Mouse (Mus musculus): Measurements from ENCODE around the gene Nck2. TPM values are rescaled to one million over a fixed set of nuclear protein-coding genes. Genes with fewer than 3 reads are reported as not detected.

The Nck2 gene
- total RNA-seq (2021), result 10 to 100 TPM; 38.7 to 38.8 TPM

- no peak for DNase-seq (ENCODE audit: low spot score in 2 of 2)
- intact Hi-C loops (cut with DNase I), result loop anchor here (10.0 kb wide), 1 partner anchor 290 kb away; the partner anchor contains the start of gene 1500015O10Rik
Measured at GRCm38 (mm10) chr1:43444531-43444930, at the start of gene Nck2. Nck2 (plus strand) TSS chr1:43444579.

GRCm38 (mm10) chr1:43395040-43395439 lies 49.3 kb upstream of the Nck2 start:
- intact Hi-C loops (cut with DNase I), result no loop called here
- DNase-seq (ENCODE audit: low spot score in 2 of 2), result no peak

GRCm38 (mm10) chr1:43395799-43396198 lies 48.6 kb upstream of the Nck2 start:
- DNase-seq (ENCODE audit: low spot score in 2 of 2), result no peak
- intact Hi-C loops (cut with DNase I), result no loop called here

GRCm38 (mm10) chr1:43396522-43396921 lies 47.9 kb upstream of the Nck2 start:
- DNase-seq (ENCODE audit: low spot score in 2 of 2), result no peak
- intact Hi-C loops (cut with DNase I), result no loop called here

- DNase-seq (ENCODE audit: low spot score in 2 of 2), result no peak
- intact Hi-C loops (cut with DNase I), result no loop called here
Measured at GRCm38 (mm10) chr1:43397096-43397495, 47.3 kb upstream of the Nck2 start.

- intact Hi-C loops (cut with DNase I), result no loop called here
- DNase-seq (ENCODE audit: low spot score in 2 of 2), result no peak
Measured at GRCm38 (mm10) chr1:43398738-43399601, 45.4 kb upstream of the Nck2 start.

GRCm38 (mm10) chr1:43399602-43400216 lies 44.7 kb upstream of the Nck2 start:
- intact Hi-C loops (cut with DNase I), result no loop called here
- DNase-seq (ENCODE audit: low spot score in 2 of 2), result no peak

GRCm38 (mm10) chr1:43400655-43401054 lies 43.7 kb upstream of the Nck2 start:
- intact Hi-C loops (cut with DNase I), result no loop called here
- DNase-seq (ENCODE audit: low spot score in 2 of 2), result no peak

GRCm38 (mm10) chr1:43403341-43403740 lies 41.0 kb upstream of the Nck2 start:
- DNase-seq (ENCODE audit: low spot score in 2 of 2), result no peak
- intact Hi-C loops (cut with DNase I), result no loop called here

GRCm38 (mm10) chr1:43404693-43405678 lies 39.4 kb upstream of the Nck2 start:
- DNase-seq (ENCODE audit: low spot score in 2 of 2), result no peak

GRCm38 (mm10) chr1:43409019-43409418 lies 35.4 kb upstream of the Nck2 start:
- intact Hi-C loops (cut with DNase I), result no loop called here
- DNase-seq (ENCODE audit: low spot score in 2 of 2), result no peak

More at GRCm38 (mm10) chr1:43404693-43405678, 39.4 kb upstream of the Nck2 start:
- intact Hi-C loops (cut with DNase I), result no loop called here

GRCm38 (mm10) chr1:43412825-43413224 lies 31.6 kb upstream of the Nck2 start:
- no peak for DNase-seq (ENCODE audit: low spot score in 2 of 2)
- intact Hi-C loops (cut with DNase I), result no loop called here

- no peak for DNase-seq (ENCODE audit: low spot score in 2 of 2)
- intact Hi-C loops (cut with DNase I), result no loop called here
Measured at GRCm38 (mm10) chr1:43413298-43413697, 31.1 kb upstream of the Nck2 start.

GRCm38 (mm10) chr1:43413749-43414148 lies 30.6 kb upstream of the Nck2 start:
- no peak for DNase-seq (ENCODE audit: low spot score in 2 of 2)
- intact Hi-C loops (cut with DNase I), result no loop called here

- no peak for DNase-seq (ENCODE audit: low spot score in 2 of 2)
- intact Hi-C loops (cut with DNase I), result no loop called here
Measured at GRCm38 (mm10) chr1:43414228-43414627, 30.2 kb upstream of the Nck2 start.

GRCm38 (mm10) chr1:43414971-43415370 lies 29.4 kb upstream of the Nck2 start:
- DNase-seq (ENCODE audit: low spot score in 2 of 2), result no peak

GRCm38 (mm10) chr1:43422969-43423748 lies 21.2 kb upstream of the Nck2 start:
- intact Hi-C loops (cut with DNase I), result no loop called here
- no peak for DNase-seq (ENCODE audit: low spot score in 2 of 2)

More at GRCm38 (mm10) chr1:43414971-43415370, 29.4 kb upstream of the Nck2 start:
- intact Hi-C loops (cut with DNase I), result no loop called here

GRCm38 (mm10) chr1:43426526-43426925 lies 17.9 kb upstream of the Nck2 start:
- no peak for DNase-seq (ENCODE audit: low spot score in 2 of 2)
- intact Hi-C loops (cut with DNase I), result no loop called here

GRCm38 (mm10) chr1:43426993-43427535 lies 17.3 kb upstream of the Nck2 start:
- no peak for DNase-seq (ENCODE audit: low spot score in 2 of 2)
- intact Hi-C loops (cut with DNase I), result no loop called here
